13 mouse cellular contexts compared by ENCODE assay signal in the genomic region with DNA sequence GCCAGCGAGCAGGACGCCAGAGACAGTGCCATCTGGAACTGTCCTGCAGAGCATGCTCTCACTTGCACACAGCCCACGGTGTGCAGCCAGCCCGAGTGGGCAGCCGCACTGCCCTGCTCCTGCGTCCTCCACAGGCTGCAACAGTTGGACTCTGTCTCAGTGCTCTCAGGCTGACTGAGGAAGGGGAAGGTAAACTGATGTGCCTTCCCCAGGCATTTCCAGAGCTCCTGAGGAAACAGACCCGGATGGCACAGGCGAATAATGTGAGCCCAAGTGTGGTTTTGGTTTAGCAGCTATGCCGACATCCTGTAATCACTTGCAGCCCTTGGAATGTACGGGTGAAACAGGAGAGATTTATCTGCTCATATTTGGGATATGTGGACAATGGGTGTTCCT. TPM values are rescaled to one million over a fixed set of nuclear protein-coding genes. Genes with fewer than 3 reads are reported as not detected.
DNase-seq lines count a peak whose midpoint lies in the region; ATAC-seq and TF ChIP-seq lines count a peak whose summit lies in the region.
"Had no signal": no experiment of that assay in that cellular context is flagged by ENCODE, and none has a peak within 500 bp of the region (broad histone marks: within the 10 kb centered on the region; RNA-seq: fewer than 3 reads in every experiment).

No protein-coding gene starts in this region.

- 42% methylated on average over 10 of the region's 10 CpGs for WGBS in intestine, embryonic 15.5 days
- WGBS in intestine, postnatal 0 days, result 47% methylated on average over 10 of the region's 10 CpGs
- WGBS in embryonic facial prominence, embryonic 13.5 days, result 9% methylated on average over 10 of the region's 10 CpGs
- 12% methylated on average over 10 of the region's 10 CpGs for WGBS in limb, embryonic 11.5 days
- WGBS in neural tube, embryonic 14.5 days, result 21% methylated on average over 10 of the region's 10 CpGs

- no peak overlapping the region for H3K4me3 ChIP-seq in intestine, embryonic 15.5 days (replicated peaks)
- no peak overlapping the region for H3K4me3 ChIP-seq in intestine, postnatal 0 days (ENCODE audit: low read depth, low read length)
- peak overlapping the region; percentile 24 for H3K4me3 ChIP-seq in embryonic facial prominence, embryonic 13.5 days
- H3K4me3 ChIP-seq in limb, embryonic 11.5 days (ENCODE audit: low read depth, low read length), result no peak overlapping the region
- peak overlapping the region; percentile 37 for H3K4me3 ChIP-seq in neural tube, embryonic 14.5 days (ENCODE audit: low read depth, low read length)
- H3K4me3 ChIP-seq: stomach, embryonic 15.5 days had no signal

- no peak overlapping the region for H3K27ac ChIP-seq in intestine, embryonic 15.5 days
- no peak overlapping the region for H3K27ac ChIP-seq in intestine, postnatal 0 days (ENCODE audit: low read depth, low read length)
- H3K27ac ChIP-seq in embryonic facial prominence, embryonic 13.5 days, result peak overlapping the region; percentile 86
- peak overlapping the region; percentile 72; the same call in 1 of the 2 replicates for H3K27ac ChIP-seq in limb, embryonic 11.5 days (replicated peaks; ENCODE audit: low read depth, low read length)
- peak overlapping the region; percentile 72 for H3K27ac ChIP-seq in neural tube, embryonic 14.5 days (ENCODE audit: low read depth, low read length)
- H3K27ac ChIP-seq: stomach, embryonic 15.5 days had no signal

- H3K36me3 ChIP-seq in intestine, embryonic 15.5 days, result no peaks in the 10 kb centered on the region
- no peaks in the 10 kb centered on the region for H3K36me3 ChIP-seq in intestine, postnatal 0 days (ENCODE audit: control insufficient read depth, insufficient read depth)
- no peaks in the 10 kb centered on the region for H3K36me3 ChIP-seq in embryonic facial prominence, embryonic 13.5 days
- no peaks in the 10 kb centered on the region for H3K36me3 ChIP-seq in limb, embryonic 11.5 days (ENCODE audit: control insufficient read depth, insufficient read depth, low read length)
- H3K36me3 ChIP-seq in neural tube, embryonic 14.5 days (ENCODE audit: control insufficient read depth, insufficient read depth, low read length), result peaks cover 6% of the 10 kb centered on the region; the same call in 1 of the 2 replicates
- H3K36me3 ChIP-seq: stomach, embryonic 15.5 days had no signal

- no peaks in the 10 kb centered on the region for H3K9me3 ChIP-seq in intestine, embryonic 15.5 days
- H3K9me3 ChIP-seq in intestine, postnatal 0 days (ENCODE audit: control insufficient read depth), result no peaks in the 10 kb centered on the region
- no peaks in the 10 kb centered on the region for H3K9me3 ChIP-seq in embryonic facial prominence, embryonic 13.5 days
- no peaks in the 10 kb centered on the region for H3K9me3 ChIP-seq in limb, embryonic 11.5 days (ENCODE audit: control insufficient read depth, low read length)
- H3K9me3 ChIP-seq in neural tube, embryonic 14.5 days (ENCODE audit: control insufficient read depth, low read length), result no peaks in the 10 kb centered on the region
- H3K9me3 ChIP-seq: stomach, embryonic 15.5 days had no signal

- peak; percentile 71 for DNase-seq in limb, embryonic 11.5 days (ENCODE audit: low spot score)
- no peak for DNase-seq in left cerebral cortex, adult 18-20 months (ENCODE audit: low spot score in 2 of 2)
- DNase-seq in adrenal gland, postnatal 14 days, result no peak
- DNase-seq: kidney, postnatal 14 days had no signal

- H3K4me1 ChIP-seq in intestine, embryonic 15.5 days (replicated peaks), result peaks cover 11% of the 10 kb centered on the region
- no peaks in the 10 kb centered on the region for H3K4me1 ChIP-seq in intestine, postnatal 0 days (replicated peaks; ENCODE audit: control insufficient read depth, insufficient read depth, low read length)
- peaks cover 65% of the 10 kb centered on the region for H3K4me1 ChIP-seq in embryonic facial prominence, embryonic 13.5 days
- peaks cover 63% of the 10 kb centered on the region for H3K4me1 ChIP-seq in limb, embryonic 11.5 days (ENCODE audit: control insufficient read depth, insufficient read depth, low read length)
- H3K4me1 ChIP-seq in neural tube, embryonic 14.5 days (ENCODE audit: control insufficient read depth, insufficient read depth, low read length), result peaks cover 43% of the 10 kb centered on the region

- H3K27me3 ChIP-seq in intestine, embryonic 15.5 days (replicated peaks), result peaks cover 64% of the 10 kb centered on the region
- peaks cover 73% of the 10 kb centered on the region for H3K27me3 ChIP-seq in intestine, postnatal 0 days (replicated peaks; ENCODE audit: control insufficient read depth, insufficient read depth, low read length)
- H3K27me3 ChIP-seq in embryonic facial prominence, embryonic 13.5 days, result peaks cover 77% of the 10 kb centered on the region
- 0 out of 2 replicates have a peak, but pooled peaks cover 2% of the 10 kb centered on the region for H3K27me3 ChIP-seq in limb, embryonic 11.5 days (ENCODE audit: control insufficient read depth, insufficient read depth, low read length)
- H3K27me3 ChIP-seq in neural tube, embryonic 14.5 days (ENCODE audit: control insufficient read depth, insufficient read depth, low read length), result no peaks in the 10 kb centered on the region

- TF ChIP-seq CTCF in intestine, postnatal 0 days (IDR thresholded peaks at IDR 0.05; ENCODE audit: low read depth), result no peak

- no peak for ATAC-seq in intestine, embryonic 15.5 days
- ATAC-seq in intestine, postnatal 0 days, result no peak
- no peak for ATAC-seq in embryonic facial prominence, embryonic 13.5 days (ENCODE audit: insufficient number of reproducible peaks, insufficient read depth, low FRiP score, low TSS enrichment, low read depth)
- ATAC-seq in limb, embryonic 11.5 days (ENCODE audit: insufficient number of reproducible peaks, low FRiP score, low TSS enrichment, low read depth), result 0 out of 2 replicates have a peak, but pooled peaks have one; percentile 36
- ATAC-seq in neural tube, embryonic 14.5 days (ENCODE audit: low read depth), result peak; percentile 48; the same call in 1 of the 2 replicates
- no peak for ATAC-seq in granulocyte monocyte progenitor cell, adult 5-6 weeks (replicated peaks; ENCODE audit: poor library complexity, severe bottlenecking)

- H3K9ac ChIP-seq in intestine, embryonic 15.5 days, result no peak overlapping the region
- H3K9ac ChIP-seq in intestine, postnatal 0 days (ENCODE audit: low read depth, low read length), result no peak overlapping the region
- peak overlapping the region; percentile 44; the same call in 1 of the 2 replicates for H3K9ac ChIP-seq in embryonic facial prominence, embryonic 13.5 days
- 0 out of 2 replicates have a peak overlapping the region, but pooled peaks have one; percentile 5 for H3K9ac ChIP-seq in limb, embryonic 11.5 days (ENCODE audit: low read length)
- H3K9ac ChIP-seq in neural tube, embryonic 14.5 days (replicated peaks; ENCODE audit: low read depth, low read length), result peak overlapping the region; percentile 70
- H3K9ac ChIP-seq: stomach, embryonic 15.5 days had no signal

- 0 out of 2 replicates have a peak overlapping the region, but pooled peaks have one; percentile 9 for H3K4me2 ChIP-seq in intestine, embryonic 15.5 days (replicated peaks)
- H3K4me2 ChIP-seq in intestine, postnatal 0 days (replicated peaks; ENCODE audit: low read depth), result no peak overlapping the region
- H3K4me2 ChIP-seq in embryonic facial prominence, embryonic 13.5 days, result peak overlapping the region; percentile 52
- peak overlapping the region; percentile 35; the same call in 1 of the 2 replicates for H3K4me2 ChIP-seq in limb, embryonic 11.5 days (ENCODE audit: low read depth, severe bottlenecking)
- H3K4me2 ChIP-seq in neural tube, embryonic 14.5 days (ENCODE audit: low read depth, low read length), result peak overlapping the region; percentile 63
- H3K4me2 ChIP-seq: stomach, embryonic 15.5 days had no signal

RNA-seq across cellular contexts. Expression of a gene that starts 10.5 kb away (rescaled TPM):
- polyA plus RNA-seq in intestine, embryonic 15.5 days (2015; fragmentation: Nextera tagmentation; extraction: Ambion mirVana), result 0.88 and 1.3 TPM in 2 replicates
- 0.31 and 0.41 TPM in 2 replicates for polyA plus RNA-seq in intestine, postnatal 0 days (2015; fragmentation: Nextera tagmentation; extraction: Ambion mirVana)
- 8.6 and 11.6 TPM in 2 replicates for polyA plus RNA-seq in embryonic facial prominence, embryonic 13.5 days (2015; fragmentation: Nextera tagmentation; extraction: Ambion mirVana)
- 9.8 and 10.3 TPM in 2 replicates for polyA plus RNA-seq in limb, embryonic 11.5 days (2014; fragmentation: Nextera tagmentation; extraction: Ambion mirVana)
- polyA plus RNA-seq in neural tube, embryonic 14.5 days (2014; fragmentation: Nextera tagmentation; extraction: Ambion mirVana), result 46.9 and 53.5 TPM in 2 replicates
- total RNA-seq in granulocyte monocyte progenitor cell, adult 5-6 weeks (2014; fragmentation: Nextera tagmentation), result 0.56 TPM in 1 of 2 replicates, not detected in the other
- not detected in 2 replicates for total RNA-seq in granulocyte monocyte progenitor cell, adult 5-6 weeks (2017)
- under 1 TPM; 0.30 to 0.63 TPM for total RNA-seq in left cerebral cortex, adult 18-20 months (2021)
- total RNA-seq in adrenal gland, postnatal 14 days (2021), result 12.6 and 13.1 TPM in 2 replicates
- total RNA-seq: MEL; neutrophil, adult 5-6 weeks had no signal
- polyA plus RNA-seq: liver, embryonic 16.5 days had no signal

Comparison
In these comparisons a context has a peak if more than half of its experiments do, and no peak if none do; other contexts are left out.
1. ATAC-seq: peak in limb, embryonic 11.5 days (single experiment) and neural tube, embryonic 14.5 days (single experiment); none in intestine, embryonic 15.5 days (single experiment), intestine, postnatal 0 days (single experiment), embryonic facial prominence, embryonic 13.5 days (single experiment) and granulocyte monocyte progenitor cell, adult 5-6 weeks (single experiment).
2. H3K27ac ChIP-seq: peak in embryonic facial prominence, embryonic 13.5 days (single experiment), limb, embryonic 11.5 days (single experiment) and neural tube, embryonic 14.5 days (single experiment); none in intestine, embryonic 15.5 days (single experiment) and intestine, postnatal 0 days (single experiment).
3. H3K4me3 ChIP-seq: peak in embryonic facial prominence, embryonic 13.5 days (single experiment) and neural tube, embryonic 14.5 days (single experiment); none in intestine, embryonic 15.5 days (single experiment), intestine, postnatal 0 days (single experiment) and limb, embryonic 11.5 days (single experiment).
4. H3K9ac ChIP-seq: peak in embryonic facial prominence, embryonic 13.5 days (single experiment), limb, embryonic 11.5 days (single experiment) and neural tube, embryonic 14.5 days (single experiment); none in intestine, embryonic 15.5 days (single experiment) and intestine, postnatal 0 days (single experiment).